Mouse (Mus musculus): ENCODE data around the gene Siva1. TPM values are rescaled to one million over a fixed set of nuclear protein-coding genes. Genes with fewer than 3 reads are reported as not detected.

Gene Siva1
- total and polyA plus RNA-seq, 3 experiments = 78.1 to 137 (median 135) TPM

DNA sequence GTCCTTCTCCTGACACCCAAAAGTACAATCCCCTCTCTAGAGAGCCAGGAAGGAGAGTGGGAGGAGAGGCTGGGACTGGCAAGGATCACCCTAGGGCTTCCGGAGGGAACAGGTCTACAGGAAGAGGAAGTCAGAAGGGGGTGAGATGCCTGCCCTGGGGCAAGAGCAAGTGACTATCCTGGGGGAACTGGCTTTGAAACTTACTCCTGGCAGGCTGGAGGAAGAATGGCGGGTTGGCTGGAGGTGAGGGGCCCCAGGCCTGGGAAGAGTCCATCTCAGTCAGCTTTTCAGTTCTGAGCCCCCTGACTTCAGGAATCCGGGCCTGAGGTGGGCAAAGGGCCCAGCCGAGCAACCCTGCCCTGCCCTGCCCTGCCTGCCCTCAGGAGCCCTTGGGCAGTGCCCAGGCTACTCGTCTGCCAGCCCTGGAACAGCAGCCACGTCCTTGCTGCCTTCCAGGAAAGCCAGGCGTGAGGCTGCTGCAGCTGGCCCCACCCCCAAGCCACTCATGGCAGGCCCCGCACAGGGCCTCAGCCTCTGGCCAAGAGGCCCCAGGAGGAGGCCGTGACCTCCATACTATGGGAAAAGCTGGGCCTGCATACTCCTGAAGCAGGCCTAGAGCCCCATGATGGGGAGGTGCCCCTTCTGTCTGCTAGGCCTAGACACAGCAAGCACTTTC, 26.4 kb downstream of the Siva1 start:
- TF ChIP-seq USF2 (conservative IDR thresholded peaks at IDR 0.05; ENCODE audit: low read depth, low read length) (no peak), MAZ (IDR thresholded peaks at IDR 0.05; ENCODE audit: low read depth, low read length) (no peak), MXI1 (IDR thresholded peaks at IDR 0.05; ENCODE audit: low read depth, low read length) (no peak), UBTF (IDR thresholded peaks at IDR 0.05; ENCODE audit: low read depth, low read length) (no peak), RCOR1 (conservative IDR thresholded peaks at IDR 0.05; ENCODE audit: low read depth, low read length) (no peak), CTCF (conservative IDR thresholded peaks at IDR 0.05 in 1 of 2, IDR thresholded peaks at IDR 0.05 in 1 of 2; ENCODE audit: low read depth in 2 of 2, low read length in 2 of 2) (no peak), MYC (IDR thresholded peaks at IDR 0.05; ENCODE audit: low read depth, low read length) (no peak), GABPA (IDR thresholded peaks at IDR 0.05; ENCODE audit: insufficient replicate concordance, low read depth, low read length) (no peak), EP300 (IDR thresholded peaks at IDR 0.05; ENCODE audit: low read length) (no peak), JUND (conservative IDR thresholded peaks at IDR 0.05; ENCODE audit: low read depth, low read length) (no peak), ZNF384 (IDR thresholded peaks at IDR 0.05; ENCODE audit: low read depth, low read length) (no peak), KAT2A (IDR thresholded peaks at IDR 0.05; ENCODE audit: insufficient replicate concordance, low read length) (no peak), ZKSCAN1 (IDR thresholded peaks at IDR 0.05; ENCODE audit: borderline replicate concordance, low read depth, low read length) (no peak)

DNA sequence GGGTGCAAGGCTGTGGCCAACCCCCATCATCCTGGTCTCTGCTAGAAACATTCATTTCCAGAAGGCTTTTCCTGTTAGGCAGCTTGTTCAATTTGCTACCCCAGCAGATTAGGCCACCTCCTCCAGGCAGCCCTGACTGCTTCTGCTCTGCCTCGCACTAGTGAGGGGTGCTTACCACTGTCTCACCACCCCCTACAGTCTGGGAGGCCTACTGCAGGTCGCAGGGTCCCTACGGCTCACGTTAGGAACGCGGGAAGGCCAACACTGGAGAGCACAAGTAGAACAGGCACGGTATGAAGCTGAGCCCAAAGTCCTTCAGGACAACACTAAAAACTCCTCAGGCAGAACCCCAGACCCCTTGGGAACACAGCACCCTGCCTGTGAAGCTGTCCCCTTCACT, 27.4 kb downstream of the Siva1 start:
- H3K36me3 ChIP-seq (replicated peaks in 1 of 2; ENCODE audit: control insufficient read depth in 1 of 2, insufficient read depth in 1 of 2, low read length in 1 of 2) = peaks cover 45 to 55% of the 10 kb centered on the region in 2 experiments
- no peak for DNase-seq (ENCODE audit: extremely low read depth)
- no peak overlapping the region for H3K4me3 ChIP-seq (replicated peaks in 1 of 3; ENCODE audit: low read depth in 2 of 3, low read length in 2 of 3, poor library complexity in 1 of 3)
- peaks cover 28% of the 10 kb centered on the region for H3K79me2 ChIP-seq (replicated peaks; ENCODE audit: control insufficient read depth, extremely low read depth, insufficient read depth, poor library complexity, severe bottlenecking)
- dilution Hi-C loops (cut with MboI; ENCODE audit: extremely low pct_ligation_motif_present, extremely low pct_unique_long_range_greater_than_20kb, low sequenced_read_pairs) = no loop called here
- H3K9ac ChIP-seq (ENCODE audit: insufficient read depth, low read depth) = no peak overlapping the region
- in situ Hi-C loops (cut with MboI; ENCODE audit: low pct_ligation_motif_present, low pct_unique_long_range_greater_than_20kb, low sequenced_read_pairs) = no loop called here
- H3K4me1 ChIP-seq (ENCODE audit: control insufficient read depth in 1 of 2, insufficient read depth in 2 of 2) = peaks cover 17 to 68% of the 10 kb centered on the region in 2 experiments
- H3K27ac ChIP-seq (ENCODE audit: insufficient read depth, low read depth) = no peak overlapping the region
- H3K9me3 ChIP-seq (replicated peaks; ENCODE audit: low read length) = no peaks in the 10 kb centered on the region
- no peak for TF ChIP-seq CHD1 (IDR thresholded peaks at IDR 0.05; ENCODE audit: low read depth, low read length)
- no peak for TF ChIP-seq MAX (IDR thresholded peaks at IDR 0.05; ENCODE audit: low read length)
- TF ChIP-seq RAD21 (IDR thresholded peaks at IDR 0.05; ENCODE audit: low read depth, low read length) = no peak
- no peak for TF ChIP-seq CHD2 (IDR thresholded peaks at IDR 0.05; ENCODE audit: low read length)
- no peak for TF ChIP-seq ZKSCAN1 (IDR thresholded peaks at IDR 0.05; ENCODE audit: borderline replicate concordance, low read depth, low read length)
- no peak overlapping the region for H3K4me2 ChIP-seq (ENCODE audit: insufficient read depth, low read depth, poor library complexity, severe bottlenecking)
- peaks cover 10% of the 10 kb centered on the region for H3K27me3 ChIP-seq (replicated peaks)

More for the DNA sequence above, 26.4 kb downstream of the Siva1 start:
- Histone ChIP-seq H3K27me3 (replicated peaks) (peaks cover under 1% of the 10 kb centered on the region), H3K79me2 (replicated peaks; ENCODE audit: control insufficient read depth, extremely low read depth, insufficient read depth, poor library complexity, severe bottlenecking) (peaks cover 28% of the 10 kb centered on the region), H3K9me3 (replicated peaks; ENCODE audit: low read length) (no peaks in the 10 kb centered on the region), H3K4me3 (replicated peaks in 1 of 3; ENCODE audit: low read depth in 2 of 3, low read length in 2 of 3, poor library complexity in 1 of 3) (no peak overlapping the region), H3K4me1 (ENCODE audit: control insufficient read depth in 1 of 2, insufficient read depth in 2 of 2) (peaks cover 17 to 65% of the 10 kb centered on the region in 2 experiments), H3K27ac (ENCODE audit: insufficient read depth, low read depth) (no peak overlapping the region), H3K4me2 (ENCODE audit: insufficient read depth, low read depth, poor library complexity, severe bottlenecking) (no peak overlapping the region), H3K36me3 (replicated peaks in 1 of 2; ENCODE audit: control insufficient read depth in 1 of 2, insufficient read depth in 1 of 2, low read length in 1 of 2) (peaks cover 55 to 65% of the 10 kb centered on the region in 2 experiments), H3K9ac (ENCODE audit: insufficient read depth, low read depth) (no peak overlapping the region)
- dilution Hi-C loops (cut with MboI; ENCODE audit: extremely low pct_ligation_motif_present, extremely low pct_unique_long_range_greater_than_20kb, low sequenced_read_pairs) (no loop called here), in situ Hi-C loops (cut with MboI; ENCODE audit: low pct_ligation_motif_present, low pct_unique_long_range_greater_than_20kb, low sequenced_read_pairs) (no loop called here)
- DNase-seq (ENCODE audit: extremely low read depth) = no peak
